Mouse (Mus musculus) megakaryocyte, embryonic 14.5 days (primary cell): ENCODE results near the gene Arhgap22. TPM values are rescaled to one million over a fixed set of nuclear protein-coding genes. Genes with fewer than 3 reads are reported as not detected.

ENCODE experiments used
- H3K27me3 ChIP-seq: replicated peaks from 2 replicates; pipeline ENCODE3; 2012; ENCODE audit warnings: inconsistent platforms
- H3K36me3 ChIP-seq: replicated peaks from 2 replicates; pipeline ENCODE3; 2012; ENCODE audit warnings: low read length, inconsistent platforms, mixed read lengths
- H3K4me1 ChIP-seq: 2 replicates; pipeline ENCODE4 v1.6.1; 2012; ENCODE audit warnings: inconsistent platforms
- H3K4me3 ChIP-seq: replicated peaks from 2 replicates; pipeline ENCODE3; 2012; ENCODE audit warnings: moderate library complexity, mild to moderate bottlenecking, inconsistent platforms
- H3K9me3 ChIP-seq: 2 replicates; pipeline ENCODE4 v1.6.1; 2012; ENCODE audit warnings: inconsistent platforms
- FLI1 ChIP-seq: IDR thresholded peaks from 2 replicates; pipeline ENCODE4 v1.6.1; 2012; ENCODE audit warnings: low read length, inconsistent platforms, mixed read lengths
- GATA1 ChIP-seq: IDR thresholded peaks from 3 replicates; pipeline ENCODE4 v1.6.1; 2012; ENCODE audit warnings: mixed read lengths, low read length, inconsistent platforms, borderline replicate concordance
- polyA plus RNA-seq: library from polyadenylated mRNA; stranded (reverse); fragments of >175 nt; gene quantifications from 2 replicates; pipeline ENCODE4 v1.2.3, GENCODE M21; 2012; ENCODE audit warnings: low replicate concordance; ENCODE audit not compliant: insufficient read depth

Arhgap22 gene
- polyA plus RNA-seq, 1 experiment: 6.5 TPM

GRCm38 (mm10) chr14:33371248-33371647 lies 157.4 kb downstream of the Arhgap22 start:
- no peaks in the 10 kb centered on the region for H3K9me3 ChIP-seq
- TF ChIP-seq GATA1 (no peak), FLI1 (no peak)
- H3K27me3 ChIP-seq: peaks cover 35% of the 10 kb centered on the region

GRCm38 (mm10) chr14:33373271-33373670 lies 159.4 kb downstream of the Arhgap22 start:
- peaks cover 3% of the 10 kb centered on the region for H3K36me3 ChIP-seq
- H3K4me3 ChIP-seq: no peak overlapping the region
- H3K4me1 ChIP-seq: peaks cover 12% of the 10 kb centered on the region
- H3K27me3 ChIP-seq: peaks cover 18% of the 10 kb centered on the region
- H3K9me3 ChIP-seq: no peaks in the 10 kb centered on the region
- TF ChIP-seq FLI1 (no peak), GATA1 (no peak)

More at GRCm38 (mm10) chr14:33371248-33371647, 157.4 kb downstream of the Arhgap22 start:
- no peaks in the 10 kb centered on the region for H3K36me3 ChIP-seq
- H3K4me3 ChIP-seq: no peak overlapping the region
- peaks cover 12% of the 10 kb centered on the region for H3K4me1 ChIP-seq

DNA sequence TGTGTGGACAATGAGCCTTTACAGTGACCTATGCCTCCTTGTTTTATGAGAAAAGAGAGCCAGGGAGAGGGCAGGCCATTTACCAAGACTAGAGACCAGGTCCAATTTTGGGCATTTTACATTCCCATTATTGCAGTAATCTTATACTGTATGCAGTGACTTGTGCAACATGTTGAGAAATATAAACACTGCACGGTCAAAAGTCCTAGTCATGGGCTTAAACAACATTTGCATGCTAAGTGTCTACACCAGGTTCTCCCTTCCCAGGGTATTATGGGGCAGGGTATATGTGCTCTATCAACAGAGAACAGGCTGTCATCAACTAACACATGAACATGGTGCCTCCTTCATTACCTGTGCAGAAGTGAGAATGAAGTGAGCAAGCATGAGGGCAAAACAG lies 160.3 kb downstream of the Arhgap22 start:
- Histone ChIP-seq H3K9me3 (no peaks in the 10 kb centered on the region), H3K4me1 (peaks cover 12% of the 10 kb centered on the region), H3K4me3 (no peak overlapping the region), H3K36me3 (peaks cover 3% of the 10 kb centered on the region), H3K27me3 (peaks cover 9% of the 10 kb centered on the region)
- no peak for TF ChIP-seq GATA1
- no peak for TF ChIP-seq FLI1

DNA sequence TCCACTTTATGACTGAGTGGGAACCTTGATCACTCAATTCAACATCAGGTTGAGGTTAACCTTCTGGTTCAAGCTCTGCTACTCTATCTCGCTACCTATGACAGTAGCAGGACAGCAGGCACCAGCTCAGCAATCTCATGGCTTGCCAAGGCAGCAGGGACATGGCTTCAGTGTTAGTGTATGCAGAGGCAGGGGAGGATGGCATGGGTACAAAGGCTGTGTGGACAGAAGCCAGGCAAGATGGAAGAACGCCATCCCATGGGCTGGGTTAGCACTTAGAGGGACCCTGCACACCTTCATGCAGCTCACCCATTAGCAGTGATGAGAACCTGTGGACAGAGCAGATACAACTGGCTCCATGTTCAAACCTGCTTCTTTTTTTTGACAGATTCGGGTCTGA lies 163.4 kb downstream of the Arhgap22 start:
- peaks cover 14% of the 10 kb centered on the region for H3K36me3 ChIP-seq
- peaks cover 4% of the 10 kb centered on the region for H3K27me3 ChIP-seq
- peak overlapping the region; percentile 5 for H3K4me3 ChIP-seq
- no peaks in the 10 kb centered on the region for H3K9me3 ChIP-seq
- TF ChIP-seq GATA1 (no peak), FLI1 (no peak)
- H3K4me1 ChIP-seq: no peaks in the 10 kb centered on the region

DNA sequence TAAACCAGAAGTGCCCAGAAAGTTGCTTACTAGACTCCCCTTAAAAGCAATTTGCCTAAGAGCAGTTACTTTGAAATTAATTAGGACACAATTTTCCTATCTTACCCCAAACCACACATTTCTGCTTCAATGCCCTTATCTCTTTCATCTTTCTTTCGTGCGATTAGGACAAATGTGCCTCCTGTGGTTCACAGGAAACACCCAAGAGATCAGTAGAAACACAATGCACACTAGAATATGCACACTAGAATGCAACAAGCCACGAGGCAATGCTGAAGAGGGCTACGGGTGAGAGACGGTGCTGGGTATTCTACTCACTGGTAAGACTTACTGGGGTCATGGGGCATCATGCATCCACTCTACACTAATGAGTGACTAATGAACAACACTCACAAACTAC lies 164.9 kb downstream of the Arhgap22 start:
- H3K36me3 ChIP-seq: peaks cover 25% of the 10 kb centered on the region
- H3K9me3 ChIP-seq: no peaks in the 10 kb centered on the region
- H3K4me1 ChIP-seq: no peaks in the 10 kb centered on the region
- no peak overlapping the region for H3K4me3 ChIP-seq
- TF ChIP-seq FLI1: no peak
- TF ChIP-seq GATA1: no peak
- H3K27me3 ChIP-seq: peaks cover 2% of the 10 kb centered on the region

- Histone ChIP-seq H3K27me3 (no peaks in the 10 kb centered on the region), H3K4me1 (no peaks in the 10 kb centered on the region), H3K9me3 (no peaks in the 10 kb centered on the region), H3K4me3 (no peak overlapping the region), H3K36me3 (peaks cover 35% of the 10 kb centered on the region)
- no peak for TF ChIP-seq FLI1
- TF ChIP-seq GATA1: no peak
Observed at GRCm38 (mm10) chr14:33380830-33381457, 167.1 kb downstream of the Arhgap22 start.

- Histone ChIP-seq H3K36me3 (peaks cover 11% of the 10 kb centered on the region), H3K4me1 (peaks cover 5% of the 10 kb centered on the region; the same call in 1 of the 2 replicates), H3K27me3 (no peaks in the 10 kb centered on the region), H3K9me3 (no peaks in the 10 kb centered on the region), H3K4me3 (no peak overlapping the region)
- TF ChIP-seq FLI1 (no peak), GATA1 (no peak)
Observed at GRCm38 (mm10) chr14:33398065-33398860, 184.4 kb downstream of the Arhgap22 start.

DNA sequence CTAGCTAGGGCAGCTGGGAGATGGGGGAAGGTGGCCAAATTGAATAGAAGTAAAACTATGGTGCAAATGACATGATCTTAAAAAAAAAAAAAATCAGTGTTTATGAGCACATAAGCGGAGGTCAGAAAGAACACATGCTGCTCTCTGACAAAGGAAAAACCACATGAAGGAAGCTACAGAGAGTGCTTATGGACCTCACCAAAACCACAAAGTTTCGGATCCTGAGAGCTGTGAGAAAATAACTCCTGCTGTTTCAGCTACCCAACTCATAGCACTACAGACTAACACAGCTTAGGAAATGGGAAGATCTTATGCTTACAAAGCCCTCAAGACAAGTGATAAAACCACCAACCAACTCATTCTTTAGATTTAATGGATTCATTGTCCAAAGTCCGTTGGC lies 186.2 kb downstream of the Arhgap22 start:
- H3K9me3 ChIP-seq: no peaks in the 10 kb centered on the region

GRCm38 (mm10) chr14:33402331-33402730 lies 188.5 kb downstream of the Arhgap22 start:
- Histone ChIP-seq H3K4me1 (peaks cover 5% of the 10 kb centered on the region; the same call in 1 of the 2 replicates), H3K27me3 (no peaks in the 10 kb centered on the region), H3K4me3 (no peak overlapping the region), H3K36me3 (peaks cover 17% of the 10 kb centered on the region), H3K9me3 (no peaks in the 10 kb centered on the region)
- no peak for TF ChIP-seq GATA1
- no peak for TF ChIP-seq FLI1

More for the DNA sequence above, 186.2 kb downstream of the Arhgap22 start:
- no peak overlapping the region for H3K4me3 ChIP-seq
- TF ChIP-seq GATA1: no peak
- peaks cover 5% of the 10 kb centered on the region; the same call in 1 of the 2 replicates for H3K4me1 ChIP-seq
- H3K27me3 ChIP-seq: no peaks in the 10 kb centered on the region
- H3K36me3 ChIP-seq: peaks cover 11% of the 10 kb centered on the region

DNA sequence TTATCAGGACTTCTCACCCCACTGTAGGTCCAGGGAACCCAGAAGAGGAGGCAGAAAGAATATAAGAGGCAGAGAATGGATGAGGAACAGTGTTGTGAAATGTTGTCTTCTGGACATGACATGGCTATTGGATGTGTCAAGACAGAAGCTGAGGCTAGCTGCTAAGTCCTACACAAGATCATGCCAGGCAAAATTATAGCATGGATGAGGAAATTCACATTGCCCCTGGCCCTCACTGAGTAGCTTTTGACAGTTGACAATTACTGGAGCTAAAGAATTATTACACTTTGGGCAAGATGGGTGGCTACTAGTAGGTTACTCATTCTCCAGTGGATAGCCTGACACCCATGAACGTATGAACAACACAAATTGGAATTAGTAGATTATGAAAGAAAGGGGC lies 201.9 kb downstream of the Arhgap22 start:
- Histone ChIP-seq H3K4me3 (no peak overlapping the region), H3K27me3 (no peaks in the 10 kb centered on the region)
- TF ChIP-seq FLI1 (no peak), GATA1 (no peak)

More for the DNA sequence above, 201.9 kb downstream of the Arhgap22 start:
- no peaks in the 10 kb centered on the region for H3K36me3 ChIP-seq
- no peaks in the 10 kb centered on the region; the same call in 1 of the 2 replicates for H3K4me1 ChIP-seq
- H3K9me3 ChIP-seq: no peaks in the 10 kb centered on the region
